Mouse (Mus musculus): ENCODE measurements around the gene Supt6.

DNA sequence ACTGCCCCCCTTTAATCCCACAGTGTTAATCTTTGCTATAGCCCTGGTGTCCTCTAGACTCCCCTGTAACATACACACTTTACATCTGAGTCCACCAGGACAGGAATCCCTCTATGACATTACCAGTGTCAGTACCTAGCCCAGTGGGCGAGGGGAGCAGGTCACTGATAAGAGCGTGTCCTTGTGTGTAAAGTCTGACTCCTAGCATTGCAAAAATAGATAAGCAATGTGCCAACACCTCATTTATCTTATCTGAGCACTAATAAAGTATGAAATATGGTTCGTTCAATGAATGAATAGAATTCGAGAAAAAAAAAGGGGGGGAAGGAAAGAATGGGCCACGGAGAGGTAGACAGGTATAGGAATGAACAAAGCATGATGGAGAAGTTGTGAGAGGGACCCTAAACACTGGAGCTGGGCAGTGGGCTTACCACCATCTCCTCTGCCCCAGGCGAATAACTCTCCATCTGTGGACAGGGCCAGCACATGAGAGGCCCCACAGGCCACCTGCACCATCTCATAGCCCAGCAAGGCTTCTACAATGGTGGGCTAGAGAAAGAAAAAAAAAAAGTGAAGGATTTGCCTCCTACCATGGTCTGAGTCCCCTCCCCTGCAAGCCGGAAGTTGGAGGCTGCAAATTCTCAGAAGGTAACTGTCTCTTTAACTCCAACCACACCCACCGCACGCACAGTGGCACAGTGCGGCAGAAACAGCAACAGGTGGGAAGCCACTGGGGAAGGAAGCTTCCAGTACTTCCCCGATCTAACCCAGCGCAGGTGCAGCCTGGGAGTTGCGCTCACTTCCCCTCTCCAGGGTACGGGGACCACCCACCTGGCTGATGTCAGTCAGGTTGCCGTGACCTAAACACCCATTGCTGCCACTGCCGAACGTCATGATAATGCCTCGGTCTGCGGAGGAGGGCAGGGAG lies 77.0 kb downstream of the Supt6 start:
- TF ChIP-seq CTCF (IDR thresholded peaks at IDR 0.05; ENCODE audit: control insufficient read depth, insufficient read depth, insufficient read length) (no peak), MYOG (IDR thresholded peaks at IDR 0.05; ENCODE audit: control insufficient read depth, extremely low read depth, insufficient read length) (no peak)
